Mouse (Mus musculus): ENCODE results near the gene Pcgf6. TPM values are rescaled to one million over a fixed set of nuclear protein-coding genes. Genes with fewer than 3 reads are reported as not detected.
A peak's percentile ranks its signal among the peaks of the same experiment; 100 is the strongest.

Gene Pcgf6
- polyA plus RNA-seq, 1 experiment from 2014 or later = 19.5 TPM

GRCm38 (mm10) chr19:47049840-47050239 lies 866 bp downstream of the Pcgf6 start:
- H3K4me2 ChIP-seq (replicated peaks) = peak overlapping the region; percentile 65
- peaks cover 9% of the 10 kb centered on the region for H3K4me1 ChIP-seq (replicated peaks)
- H3K36me3 ChIP-seq = no peaks in the 10 kb centered on the region
- H3K9me3 ChIP-seq = no peaks in the 10 kb centered on the region
- H3K27ac ChIP-seq = no peak overlapping the region
- no peak for ATAC-seq
- 6% methylated on average over 7 of the region's 7 CpGs for WGBS
- peak overlapping the region; percentile 84 for H3K4me3 ChIP-seq (replicated peaks)
- H3K9ac ChIP-seq = peak overlapping the region; percentile 82
- H3K27me3 ChIP-seq (replicated peaks) = no peaks in the 10 kb centered on the region

GRCm38 (mm10) chr19:47049061-47049460 lies 1.6 kb downstream of the Pcgf6 start:
- 54% methylated on average over 4 of the region's 4 CpGs for WGBS
- Histone ChIP-seq H3K27me3 (replicated peaks) (no peaks in the 10 kb centered on the region), H3K4me3 (replicated peaks) (no peak overlapping the region), H3K4me1 (replicated peaks) (peaks cover 9% of the 10 kb centered on the region), H3K9ac (no peak overlapping the region), H3K27ac (no peak overlapping the region), H3K9me3 (no peaks in the 10 kb centered on the region), H3K36me3 (no peaks in the 10 kb centered on the region), H3K4me2 (replicated peaks) (peak overlapping the region; percentile 65)
- ATAC-seq = no peak

GRCm38 (mm10) chr19:47047236-47047833 lies 3.4 kb downstream of the Pcgf6 start:
- no peak overlapping the region for H3K27ac ChIP-seq
- peaks cover 9% of the 10 kb centered on the region for H3K4me1 ChIP-seq (replicated peaks)
- no peak overlapping the region for H3K4me3 ChIP-seq (replicated peaks)
- no peak overlapping the region for H3K9ac ChIP-seq
- no peak overlapping the region for H3K4me2 ChIP-seq (replicated peaks)
- no peaks in the 10 kb centered on the region for H3K36me3 ChIP-seq
- H3K9me3 ChIP-seq = no peaks in the 10 kb centered on the region
- no peaks in the 10 kb centered on the region for H3K27me3 ChIP-seq (replicated peaks)
- 86% methylated on average over 13 of the region's 13 CpGs for WGBS
- ATAC-seq = no peak

GRCm38 (mm10) chr19:47046343-47046742 lies 4.4 kb downstream of the Pcgf6 start:
- Histone ChIP-seq H3K9me3 (no peaks in the 10 kb centered on the region), H3K36me3 (no peaks in the 10 kb centered on the region), H3K27ac (no peak overlapping the region), H3K9ac (no peak overlapping the region), H3K4me1 (replicated peaks) (peaks cover 9% of the 10 kb centered on the region), H3K4me2 (replicated peaks) (no peak overlapping the region), H3K27me3 (replicated peaks) (no peaks in the 10 kb centered on the region), H3K4me3 (replicated peaks) (no peak overlapping the region)
- 93% methylated on average over 1 of the region's 1 CpGs for WGBS
- ATAC-seq = no peak

GRCm38 (mm10) chr19:47043608-47044007 lies 7.1 kb downstream of the Pcgf6 start:
- H3K9me3 ChIP-seq = no peaks in the 10 kb centered on the region
- 0 out of 2 replicates have a peak, but pooled peaks cover 4% of the 10 kb centered on the region for H3K36me3 ChIP-seq
- H3K4me1 ChIP-seq (replicated peaks) = no peaks in the 10 kb centered on the region
- no peak overlapping the region for H3K4me3 ChIP-seq (replicated peaks)
- H3K4me2 ChIP-seq (replicated peaks) = no peak overlapping the region
- H3K9ac ChIP-seq = no peak overlapping the region
- no peak overlapping the region for H3K27ac ChIP-seq
- no peaks in the 10 kb centered on the region for H3K27me3 ChIP-seq (replicated peaks)
- WGBS = 85% methylated on average over 3 of the region's 3 CpGs
- no peak for ATAC-seq

- 0 out of 2 replicates have a peak, but pooled peaks cover 7% of the 10 kb centered on the region for H3K36me3 ChIP-seq
- 86% methylated on average over 3 of the region's 3 CpGs for WGBS
- no peaks in the 10 kb centered on the region for H3K4me1 ChIP-seq (replicated peaks)
- no peak overlapping the region for H3K4me3 ChIP-seq (replicated peaks)
- no peak overlapping the region for H3K27ac ChIP-seq
- H3K9ac ChIP-seq = no peak overlapping the region
- no peak overlapping the region for H3K4me2 ChIP-seq (replicated peaks)
- no peak for ATAC-seq
- no peaks in the 10 kb centered on the region for H3K27me3 ChIP-seq (replicated peaks)
- H3K9me3 ChIP-seq = no peaks in the 10 kb centered on the region
Measured at GRCm38 (mm10) chr19:47040720-47041473, 9.8 kb downstream of the Pcgf6 start.

- no peak for ATAC-seq
- 0 out of 2 replicates have a peak, but pooled peaks cover 11% of the 10 kb centered on the region for H3K36me3 ChIP-seq
Measured at GRCm38 (mm10) chr19:47036596-47036995, 14.1 kb downstream of the Pcgf6 start.

GRCm38 (mm10) chr19:47034916-47035315 lies 15.8 kb downstream of the Pcgf6 start:
- ATAC-seq = no peak
- H3K4me1 ChIP-seq (replicated peaks) = no peaks in the 10 kb centered on the region
- H3K9me3 ChIP-seq = no peaks in the 10 kb centered on the region
- no peak overlapping the region for H3K4me2 ChIP-seq (replicated peaks)
- H3K27me3 ChIP-seq (replicated peaks) = no peaks in the 10 kb centered on the region
- 0 out of 2 replicates have a peak, but pooled peaks cover 11% of the 10 kb centered on the region for H3K36me3 ChIP-seq
- no peak overlapping the region for H3K4me3 ChIP-seq (replicated peaks)
- no peak overlapping the region for H3K27ac ChIP-seq
- no peak overlapping the region for H3K9ac ChIP-seq
- WGBS = 82% methylated on average over 4 of the region's 4 CpGs

More at GRCm38 (mm10) chr19:47036596-47036995, 14.1 kb downstream of the Pcgf6 start:
- H3K9me3 ChIP-seq = no peaks in the 10 kb centered on the region
- H3K4me3 ChIP-seq (replicated peaks) = no peak overlapping the region
- no peaks in the 10 kb centered on the region for H3K27me3 ChIP-seq (replicated peaks)
- H3K4me1 ChIP-seq (replicated peaks) = no peaks in the 10 kb centered on the region
- 88% methylated on average over 3 of the region's 3 CpGs for WGBS
- H3K4me2 ChIP-seq (replicated peaks) = no peak overlapping the region
- no peak overlapping the region for H3K9ac ChIP-seq
- no peak overlapping the region for H3K27ac ChIP-seq

- Histone ChIP-seq H3K4me3 (replicated peaks) (no peak overlapping the region), H3K9ac (no peak overlapping the region), H3K27ac (no peak overlapping the region), H3K4me2 (replicated peaks) (no peak overlapping the region), H3K4me1 (replicated peaks) (no peaks in the 10 kb centered on the region), H3K36me3 (0 out of 2 replicates have a peak, but pooled peaks cover 4% of the 10 kb centered on the region), H3K27me3 (replicated peaks) (no peaks in the 10 kb centered on the region), H3K9me3 (no peaks in the 10 kb centered on the region)
- no peak for ATAC-seq
- 89% methylated on average over 6 of the region's 6 CpGs for WGBS
Measured at GRCm38 (mm10) chr19:47031770-47032169, 18.9 kb downstream of the Pcgf6 start.

GRCm38 (mm10) chr19:47029796-47030195 lies 20.9 kb downstream of the Pcgf6 start:
- Histone ChIP-seq H3K27ac (no peak overlapping the region), H3K9me3 (no peaks in the 10 kb centered on the region), H3K4me2 (replicated peaks) (no peak overlapping the region), H3K27me3 (replicated peaks) (no peaks in the 10 kb centered on the region), H3K4me1 (replicated peaks) (no peaks in the 10 kb centered on the region), H3K36me3 (0 out of 2 replicates have a peak, but pooled peaks cover under 1% of the 10 kb centered on the region), H3K9ac (no peak overlapping the region), H3K4me3 (replicated peaks) (no peak overlapping the region)
- ATAC-seq = no peak
- WGBS = 76% methylated on average over 9 of the region's 9 CpGs

- H3K9me3 ChIP-seq = no peaks in the 10 kb centered on the region
- H3K4me3 ChIP-seq (replicated peaks) = no peak overlapping the region
- H3K9ac ChIP-seq = no peak overlapping the region
- H3K4me1 ChIP-seq (replicated peaks) = no peaks in the 10 kb centered on the region
- no peak overlapping the region for H3K27ac ChIP-seq
- ATAC-seq = no peak
- H3K36me3 ChIP-seq = no peaks in the 10 kb centered on the region
- H3K27me3 ChIP-seq (replicated peaks) = no peaks in the 10 kb centered on the region
- no peak overlapping the region for H3K4me2 ChIP-seq (replicated peaks)
- WGBS = 86% methylated on average over 4 of the region's 4 CpGs
Measured at GRCm38 (mm10) chr19:47026513-47026912, 24.2 kb downstream of the Pcgf6 start.

GRCm38 (mm10) chr19:47024954-47025353 lies 25.8 kb downstream of the Pcgf6 start:
- ATAC-seq = no peak

More at GRCm38 (mm10) chr19:47024954-47025353, 25.8 kb downstream of the Pcgf6 start:
- no peak overlapping the region for H3K9ac ChIP-seq
- no peaks in the 10 kb centered on the region for H3K27me3 ChIP-seq (replicated peaks)
- H3K36me3 ChIP-seq = no peaks in the 10 kb centered on the region
- WGBS = 65% methylated on average over 10 of the region's 10 CpGs
- no peaks in the 10 kb centered on the region for H3K4me1 ChIP-seq (replicated peaks)
- no peak overlapping the region for H3K4me3 ChIP-seq (replicated peaks)
- H3K4me2 ChIP-seq (replicated peaks) = no peak overlapping the region
- no peaks in the 10 kb centered on the region for H3K9me3 ChIP-seq
- no peak overlapping the region for H3K27ac ChIP-seq
